7 mouse cellular contexts compared by ENCODE assay signal in the genomic region with DNA sequence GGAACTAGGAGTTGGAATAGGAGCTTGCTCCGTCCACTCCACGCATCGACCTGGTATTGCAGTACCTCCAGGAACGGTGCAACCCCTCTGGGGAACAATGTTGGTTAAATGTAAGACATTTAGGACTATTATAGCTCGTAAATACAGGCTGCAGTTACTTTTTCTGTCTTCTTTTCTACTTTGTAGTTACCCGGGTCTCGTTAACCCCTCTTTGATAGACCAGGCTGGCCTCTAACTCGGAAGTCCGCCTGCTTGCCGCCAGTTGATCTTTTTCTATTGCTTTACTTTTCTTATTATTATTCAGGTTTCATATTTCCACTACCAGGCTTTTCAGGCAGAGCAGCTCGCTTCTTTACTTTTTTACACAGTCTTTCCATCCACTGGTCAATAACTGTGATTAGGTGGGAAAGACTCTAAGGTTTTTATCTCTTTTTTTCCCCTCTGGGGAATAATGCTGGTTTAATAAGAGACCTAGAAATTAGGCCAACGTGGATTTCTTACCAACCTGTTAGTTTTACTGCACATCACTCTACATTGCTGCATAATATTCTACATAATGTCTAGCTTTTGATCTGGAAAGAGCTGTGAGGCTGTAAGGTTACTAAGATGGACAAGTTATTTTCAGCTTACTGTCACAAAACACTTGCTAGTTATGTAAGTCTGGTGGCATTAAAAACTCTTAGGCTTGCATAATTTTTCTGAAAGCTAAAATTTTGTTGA. TPM values are rescaled to one million over a fixed set of nuclear protein-coding genes. Genes with fewer than 3 reads are reported as not detected.
A peak's percentile ranks its signal among the peaks of the same experiment; 100 is the strongest.
DNase-seq lines count a peak whose midpoint lies in the region; ATAC-seq and TF ChIP-seq lines count a peak whose summit lies in the region.

No protein-coding gene starts in this region.

- 4% methylated on average over 12 of the region's 12 CpGs for WGBS in thymus, adult 2 months
- WGBS in liver, embryonic 14.5 days (ENCODE audit: insufficient replicate concordance): under 1% methylated on average over 12 of the region's 12 CpGs
- WGBS in olfactory bulb, adult 2 months: 5% methylated on average over 12 of the region's 12 CpGs

- no peak for TF ChIP-seq POLR2A in thymus, adult 2 months (IDR thresholded peaks at IDR 0.05; ENCODE audit: control insufficient read depth, extremely low read depth, insufficient read depth, low read length, poor library complexity)
- TF ChIP-seq POLR2A in olfactory bulb, adult 2 months (IDR thresholded peaks at IDR 0.05; ENCODE audit: insufficient read depth, low read depth, low read length): no peak

- peak overlapping the region; percentile 75; the same call in 1 of the 2 replicates for H3K27ac ChIP-seq in thymus, adult 2 months (ENCODE audit: control insufficient read depth, insufficient read depth, low read length)
- peak overlapping the region; percentile 68 for H3K27ac ChIP-seq in liver, embryonic 14.5 days
- H3K27ac ChIP-seq in olfactory bulb, adult 2 months (ENCODE audit: insufficient read depth, low read depth, low read length): peak overlapping the region; percentile 97

- ATAC-seq in liver, embryonic 14.5 days (ENCODE audit: insufficient read depth): peak; percentile 88

- H3K4me2 ChIP-seq in liver, embryonic 14.5 days (ENCODE audit: low read depth): peak overlapping the region; percentile 72

- no peaks in the 10 kb centered on the region for H3K36me3 ChIP-seq in thymus, adult 2 months (ENCODE audit: control insufficient read depth, insufficient read depth, low read length)
- H3K36me3 ChIP-seq in liver, embryonic 14.5 days (replicated peaks; ENCODE audit: control insufficient read depth, insufficient read depth, low read depth): no peaks in the 10 kb centered on the region

- no peak for TF ChIP-seq EP300 in liver, embryonic 14.5 days (IDR thresholded peaks at IDR 0.05; ENCODE audit: low read depth)

- no peaks in the 10 kb centered on the region for H3K9me3 ChIP-seq in liver, embryonic 14.5 days (ENCODE audit: control insufficient read depth, low read length)

- H3K27me3 ChIP-seq in thymus, adult 2 months (ENCODE audit: control insufficient read depth, insufficient read depth, low read length): no peaks in the 10 kb centered on the region
- no peaks in the 10 kb centered on the region for H3K27me3 ChIP-seq in liver, embryonic 14.5 days (ENCODE audit: control insufficient read depth, insufficient read depth, low read length)

- peaks cover 2% of the 10 kb centered on the region; the same call in 1 of the 2 replicates for H3K4me1 ChIP-seq in thymus, adult 2 months (replicated peaks; ENCODE audit: control insufficient read depth, insufficient read depth, low read length)
- peaks cover 0 to 4% of the 10 kb centered on the region in 2 experiments; a peak in 1 of 4 replicates for H3K4me1 ChIP-seq in liver, embryonic 14.5 days (replicated peaks; ENCODE audit: control insufficient read depth in 2 of 2, insufficient read depth in 2 of 2, low read length in 1 of 2)
- H3K4me1 ChIP-seq in olfactory bulb, adult 2 months (ENCODE audit: control insufficient read depth, insufficient read depth, low read length): no peaks in the 10 kb centered on the region

- no peak overlapping the region for H3K4me3 ChIP-seq in thymus, adult 2 months (ENCODE audit: control insufficient read depth, insufficient read depth, low read length)
- no peak overlapping the region for H3K4me3 ChIP-seq in liver, embryonic 14.5 days (ENCODE audit: insufficient read depth in 1 of 2, low read depth in 2 of 2, low read length in 2 of 2)
- H3K4me3 ChIP-seq in olfactory bulb, adult 2 months (ENCODE audit: insufficient read depth, low read depth, low read length): peak overlapping the region; percentile 61; the same call in 1 of the 2 replicates

- no peak for TF ChIP-seq CTCF in thymus, adult 2 months (IDR thresholded peaks at IDR 0.05; ENCODE audit: borderline replicate concordance, control insufficient read depth, extremely low read depth, insufficient read depth, low read length, poor library complexity)
- no peak for TF ChIP-seq CTCF in liver, embryonic 14.5 days (IDR thresholded peaks at IDR 0.05; ENCODE audit: low read depth)
- no peak for TF ChIP-seq CTCF in olfactory bulb, adult 2 months (IDR thresholded peaks at IDR 0.05; ENCODE audit: insufficient read depth, low read depth, low read length)

- peak overlapping the region; percentile 46 for H3K9ac ChIP-seq in liver, embryonic 14.5 days (replicated peaks)

- DNase-seq in thymus, adult 2 months: no peak
- no peak for DNase-seq in thymus, adult 18-20 months
- peak; percentile 70 for DNase-seq in c-Kit-positive CD71-negative TER-119-negative erythroid progenitor cells, embryonic 14.5 days (ENCODE audit: low read depth)
- peak; percentile 21 to 46 for DNase-seq in frontal cortex, postnatal 36 days (ENCODE audit: low spot score in 2 of 2)
- peak; percentile 72 to 73 (median 72) for DNase-seq in liver, embryonic 14.5 days (ENCODE audit: low read depth in 3 of 3, low spot score in 3 of 3)
- DNase-seq in kidney, postnatal 10 days: no peak

RNA-seq across cellular contexts. Expression of a gene that starts 32.4 kb away (rescaled TPM):
- 20.6 and 28.0 TPM in 2 replicates for polyA plus RNA-seq in thymus, adult 2 months (2012; rRNA removed)
- polyA plus RNA-seq in liver, embryonic 14.5 days (2012; rRNA removed): 1.9 and 2.9 TPM in 2 replicates
- polyA plus RNA-seq in liver, embryonic 14.5 days (2014; fragmentation: Nextera tagmentation; extraction: Ambion mirVana): 6.4 and 7.4 TPM in 2 replicates
- not detected in 2 replicates for polyA plus RNA-seq in olfactory bulb, adult 2 months (2012; ENCODE audit: insufficient read depth, insufficient read length, low replicate concordance, missing spikeins)

RNA-seq across cellular contexts. Expression of a gene that starts 39.6 kb away (rescaled TPM):
- polyA plus RNA-seq in thymus, adult 2 months (2012; rRNA removed): 3.6 TPM in 2 replicates
- 17.7 and 23.1 TPM in 2 replicates for polyA plus RNA-seq in liver, embryonic 14.5 days (2012; rRNA removed)
- 40.2 and 48.1 TPM in 2 replicates for polyA plus RNA-seq in liver, embryonic 14.5 days (2014; fragmentation: Nextera tagmentation; extraction: Ambion mirVana)
- not detected in 2 replicates for polyA plus RNA-seq in olfactory bulb, adult 2 months (2012; ENCODE audit: insufficient read depth, insufficient read length, low replicate concordance, missing spikeins)

RNA-seq across cellular contexts. Expression of a gene that starts 39.7 kb away (rescaled TPM):
- polyA plus RNA-seq in thymus, adult 2 months (2012; rRNA removed): 0.46 and 0.89 TPM in 2 replicates
- polyA plus RNA-seq in liver, embryonic 14.5 days (2012; rRNA removed): 0.39 and 0.50 TPM in 2 replicates
- polyA plus RNA-seq in liver, embryonic 14.5 days (2014; fragmentation: Nextera tagmentation; extraction: Ambion mirVana): 0.67 and 0.81 TPM in 2 replicates
- not detected in 2 replicates for polyA plus RNA-seq in olfactory bulb, adult 2 months (2012; ENCODE audit: insufficient read depth, insufficient read length, low replicate concordance, missing spikeins)

Comparison
In these comparisons a context has a peak if more than half of its experiments do, and no peak if none do; other contexts are left out.
1. DNase-seq: peak in c-Kit-positive CD71-negative TER-119-negative erythroid progenitor cells, embryonic 14.5 days (single experiment), frontal cortex, postnatal 36 days (2 of 2) and liver, embryonic 14.5 days (3 of 3); none in thymus, adult 2 months (single experiment), thymus, adult 18-20 months (0 of 2) and kidney, postnatal 10 days (single experiment).
2. Peak in every context shown above with its lines, with median percentiles within 50 percentile points of each other: H3K27ac ChIP-seq.